Mouse (Mus musculus): ENCODE measurements around the gene Zfp968. TPM values are rescaled to one million over a fixed set of nuclear protein-coding genes. Genes with fewer than 3 reads are reported as not detected.
"Not testable (repeated sequence)": the region's sequence is repeated elsewhere in the genome, so short reads cannot be mapped to it uniquely, and the experiment has no call there.

The Zfp968 gene
- total RNA-seq (2015) (2.3 and 6.1 TPM in 2 replicates), total RNA-seq (2017) (2.3 and 3.8 TPM in 2 replicates)

GRCm38 (mm10) chr2:175372136-175372535 lies at the start of gene Zfp968:
Zfp968 (plus strand) TSS chr2:175372436.
- ATAC-seq (ENCODE audit: poor library complexity, severe bottlenecking) = not testable (repeated sequence)

GRCm38 (mm10) chr2:175338097-175338496 lies 34.1 kb upstream of the Zfp968 start, which contains the start of gene Gm4631:
Gm4631 (minus strand) TSS chr2:175338197.
- not testable (repeated sequence) for ATAC-seq (ENCODE audit: poor library complexity, severe bottlenecking)

Other genes with a start within 250 kb of the Zfp968 start
- gene Gm14399, start 230.4 kb upstream of the Zfp968 start, total RNA-seq (2015) = 2.7 and 5.5 TPM in 2 replicates
- gene Gm14399, start 230.4 kb upstream of the Zfp968 start, total RNA-seq (2017) = 4.4 and 33.5 TPM in 2 replicates
- gene Gm14443, start 196.6 kb upstream of the Zfp968 start, total RNA-seq (2015) = not detected in 2 replicates
- 0.29 TPM in 1 of 2 replicates, not detected in the other for gene Gm14443, start 196.6 kb upstream of the Zfp968 start, total RNA-seq (2017)
- gene Gm14391, start 165.5 kb upstream of the Zfp968 start, total RNA-seq (2015) = 4.0 and 5.2 TPM in 2 replicates
- gene Gm14391, start 165.5 kb upstream of the Zfp968 start, total RNA-seq (2017) = 11.4 and 12.0 TPM in 2 replicates
- gene Gm14440, start 97.3 kb upstream of the Zfp968 start, total RNA-seq (2015) = not detected in 2 replicates
- gene Gm14440, start 97.3 kb upstream of the Zfp968 start, total RNA-seq (2017) = not detected in 2 replicates
- 11.9 and 14.1 TPM in 2 replicates for gene Gm4631, start 34.2 kb upstream of the Zfp968 start, total RNA-seq (2015)
- 8.4 and 9.8 TPM in 2 replicates for gene Gm4631, start 34.2 kb upstream of the Zfp968 start, total RNA-seq (2017)
- gene Gm4724, start 63.4 kb downstream of the Zfp968 start, total RNA-seq (2015) = 1.5 and 11.6 TPM in 2 replicates
- gene Gm4724, start 63.4 kb downstream of the Zfp968 start, total RNA-seq (2017) = 6.8 and 10.2 TPM in 2 replicates
- 7.9 and 8.0 TPM in 2 replicates for gene Zfp965, start 97.5 kb downstream of the Zfp968 start, total RNA-seq (2015)
- 5.7 and 16.1 TPM in 2 replicates for gene Zfp965, start 97.5 kb downstream of the Zfp968 start, total RNA-seq (2017)